In genomic region chr15:77376920-77377319, GRCm38 (mm10) we compare ENCODE assay signal across 16 mouse cellular contexts. TPM values are rescaled to one million over a fixed set of nuclear protein-coding genes. Genes with fewer than 3 reads are reported as not detected.
DNase-seq lines count a peak whose midpoint lies in the region.
"Had no signal": no experiment of that assay in that cellular context is flagged by ENCODE, and none has a peak within 500 bp of the region (broad histone marks: within the 10 kb centered on the region; RNA-seq: fewer than 3 reads in every experiment).

No protein-coding gene starts in this region.

- peak; percentile 82 to 87 for DNase-seq in cerebellum, postnatal 10 days
- no peak for DNase-seq in cerebellum, adult 11-12 months
- DNase-seq in kidney, adult 18-20 months = peak; percentile 13
- no peak for DNase-seq in kidney, postnatal 14 days
- peak; percentile 23 for DNase-seq in 3T3-L1 (ENCODE audit: low read depth, low spot score)
- peak; percentile 52 for DNase-seq in adrenal gland, postnatal 25 days
- DNase-seq in spleen, postnatal 4 days (ENCODE audit: low spot score in 2 of 2) = no peak
- no peak for DNase-seq in kidney, postnatal 36 days
- DNase-seq: kidney, adult 8-10 months; kidney, postnatal 4 days; liver, embryonic 13.5 days; lung, postnatal 10 days; right cerebral cortex, postnatal 14 days; thymus, postnatal 25 days had no signal

RNA-seq across cellular contexts. Expression of gene Apol7a, which starts 22.0 kb away (rescaled TPM):
- not detected in 2 replicates for total RNA-seq in adrenal gland, postnatal 25 days (2021)
- total RNA-seq: megakaryocyte, adult 5-6 weeks had no signal

RNA-seq across cellular contexts. Expression of gene Apol9a, which starts 34.0 kb away (rescaled TPM):
- 0.91 and 1.2 TPM in 2 replicates for total RNA-seq in adrenal gland, postnatal 25 days (2021)
- total RNA-seq: left cerebral cortex, postnatal 25 days had no signal

Comparison
In these comparisons a context has a peak if more than half of its experiments do, and no peak if none do; other contexts are left out.
1. DNase-seq: peak in cerebellum, postnatal 10 days (2 of 2), kidney, adult 18-20 months (single experiment), 3T3-L1 (single experiment) and adrenal gland, postnatal 25 days (single experiment); none in cerebellum, adult 11-12 months (single experiment), kidney, postnatal 14 days (single experiment), spleen, postnatal 4 days (0 of 2) and kidney, postnatal 36 days (0 of 2).